Mouse (Mus musculus): ENCODE data around the gene Lsg1.

Gene Lsg1

DNA sequence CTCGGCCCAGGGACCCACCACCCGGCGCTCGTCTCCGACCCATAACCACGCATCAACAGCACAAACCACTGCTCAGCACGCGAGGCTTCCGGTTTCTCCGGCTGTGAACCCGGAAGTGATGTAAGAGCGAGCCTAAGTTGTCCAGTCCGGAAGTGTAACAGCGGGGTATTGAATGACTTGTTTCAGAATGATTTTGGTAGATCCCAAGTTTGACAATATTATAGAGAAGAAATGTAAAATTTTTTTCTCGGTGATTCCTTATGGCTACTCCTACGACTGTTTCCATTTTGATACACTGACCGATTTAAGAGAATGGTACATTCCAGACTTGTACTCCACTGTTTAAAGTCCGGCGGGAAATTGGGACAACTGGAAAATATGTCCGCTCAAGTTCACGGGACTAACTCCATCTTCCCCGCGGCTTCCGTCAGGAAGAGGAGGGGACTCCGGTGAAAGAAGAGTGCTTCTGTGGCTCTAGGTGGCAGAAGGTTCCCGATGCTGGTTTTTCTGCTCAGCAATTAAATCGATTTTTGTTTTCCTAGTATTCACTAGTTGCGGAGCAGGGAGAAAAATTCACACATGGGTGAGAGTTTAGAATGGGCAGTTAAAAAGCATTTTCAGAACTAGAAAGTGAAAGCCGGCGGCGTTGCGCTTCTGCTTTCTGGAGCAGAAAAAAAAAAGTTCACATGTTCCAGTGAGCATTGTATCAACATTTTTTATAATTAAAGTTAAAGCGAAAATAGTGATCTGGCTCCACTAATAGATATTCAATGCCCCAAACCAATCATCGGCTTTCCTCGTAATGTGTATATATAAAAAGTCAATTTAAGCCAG, at the start of gene Lsg1:
Lsg1 (minus strand) TSS at position 99 of the 834 bp plus-strand sequence.
- in situ Hi-C loops (cut with MseI, MboI) = no loop called here

DNA sequence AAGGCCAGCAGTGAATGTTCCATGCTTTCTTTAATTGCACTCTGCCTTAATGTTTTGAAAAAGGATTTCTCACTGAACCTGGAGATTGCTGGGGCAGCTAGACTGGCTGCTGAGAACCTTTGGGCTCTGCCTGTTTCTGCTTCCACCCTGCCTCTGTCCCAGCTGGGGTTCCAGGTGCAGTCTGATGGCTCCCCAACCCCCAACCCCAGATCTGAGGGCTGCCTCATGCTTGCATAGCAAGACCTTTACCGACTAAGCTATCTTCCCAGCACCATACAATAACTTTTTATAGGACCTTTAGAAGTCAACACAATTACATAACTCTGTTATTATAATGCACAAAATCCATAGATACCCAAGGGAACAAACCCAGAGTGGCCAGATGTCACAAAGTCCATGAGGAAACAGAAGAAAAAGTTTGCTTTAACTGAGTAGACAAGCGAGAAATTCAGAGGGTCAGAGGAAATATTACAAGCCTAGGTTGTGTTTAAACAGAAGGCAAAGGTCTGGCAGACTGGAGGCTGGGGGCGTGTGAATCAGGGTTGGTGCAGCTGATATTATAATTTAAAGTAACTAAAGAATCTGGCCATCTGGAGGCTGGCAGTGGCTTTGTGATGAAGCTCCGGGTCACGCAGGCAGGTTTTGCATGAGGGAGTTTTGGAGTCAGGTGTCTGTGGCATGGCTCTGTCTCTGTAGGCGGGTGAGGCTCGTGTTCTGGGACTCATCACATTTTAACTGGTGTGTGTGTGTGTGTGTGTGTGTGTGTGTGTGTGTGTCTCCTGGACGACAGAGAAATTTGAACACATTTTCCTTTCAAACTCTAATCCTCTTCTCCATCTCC, 46.7 kb upstream of the Lsg1 start:
- in situ Hi-C loops (cut with MseI, MboI) = no loop called here

DNA sequence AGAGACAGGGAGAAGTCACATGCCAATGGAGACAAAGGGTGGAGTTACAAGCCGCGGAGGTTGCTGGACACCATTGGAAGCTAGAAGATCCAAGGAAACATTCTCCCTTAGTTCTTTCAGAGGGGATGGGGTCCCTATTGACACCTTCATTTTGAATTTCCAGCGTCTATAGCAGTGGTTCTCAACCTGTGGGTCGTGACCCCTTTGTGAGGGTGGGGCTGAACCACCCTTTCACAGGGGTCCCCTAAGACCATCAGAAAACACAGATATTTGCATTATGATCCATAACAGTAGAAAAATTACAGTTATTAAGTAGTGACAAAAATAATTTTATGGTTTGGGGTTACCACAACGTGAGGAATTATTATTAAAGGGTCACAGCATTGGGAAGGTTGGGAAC, 42.1 kb upstream of the Lsg1 start:
- in situ Hi-C loops (cut with MseI, MboI) = no loop called here

DNA sequence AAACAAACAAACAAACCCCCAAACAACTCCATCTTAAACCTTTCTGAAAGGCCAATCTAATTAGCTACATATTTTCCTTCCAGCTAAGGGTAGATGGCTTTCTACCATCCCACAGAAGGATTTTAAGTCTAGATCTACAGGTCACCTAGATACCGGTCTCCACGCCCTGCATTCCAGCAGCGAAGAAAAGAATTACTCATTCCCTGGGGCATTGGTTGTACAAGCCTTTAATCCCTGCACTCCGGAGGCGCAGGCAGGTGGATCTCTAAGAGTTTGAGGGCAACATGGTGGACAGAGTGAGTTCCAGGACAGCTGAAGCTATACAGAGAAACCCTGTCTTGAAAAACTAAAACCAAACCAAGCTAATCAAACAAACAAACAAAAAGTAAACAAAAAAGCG, 41.0 kb upstream of the Lsg1 start:
- in situ Hi-C loops (cut with MseI, MboI) = no loop called here

DNA sequence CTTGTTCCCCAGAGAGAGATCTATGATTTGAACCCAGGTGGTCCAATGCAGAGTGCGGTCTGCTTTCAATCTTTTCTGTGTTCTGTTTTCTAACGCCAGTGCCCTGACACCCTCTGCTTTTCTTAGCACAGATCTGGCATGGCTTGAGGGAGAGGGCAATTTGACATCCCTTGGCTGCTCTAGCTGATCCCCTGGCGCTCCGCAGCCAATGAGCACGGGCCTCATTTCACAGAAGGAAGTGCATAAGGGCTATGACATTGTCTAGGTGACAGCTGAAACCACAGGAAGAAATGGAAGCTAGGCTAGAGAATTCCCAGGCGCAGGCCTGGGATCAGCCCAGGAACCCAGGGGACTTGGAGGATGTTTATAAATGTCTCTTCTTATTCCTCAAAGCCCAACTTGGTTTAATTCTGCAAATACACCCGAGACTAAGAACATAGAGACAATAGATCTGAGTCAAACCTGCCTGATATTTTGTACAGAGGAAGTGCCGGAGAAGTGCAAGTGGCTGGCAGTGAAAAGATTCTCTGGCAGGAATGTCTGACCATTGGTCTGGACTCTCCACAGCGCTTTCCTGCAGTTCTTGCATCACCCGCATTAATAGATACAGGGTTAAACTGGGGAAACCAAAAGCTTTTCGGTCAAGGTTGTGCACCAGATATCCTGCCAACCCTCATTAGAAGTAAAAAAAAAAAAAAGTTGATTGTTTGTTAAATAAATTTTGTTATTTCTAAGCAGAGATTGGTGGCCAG, 40.4 kb upstream of the Lsg1 start:
- in situ Hi-C loops (cut with MseI, MboI) = no loop called here

DNA sequence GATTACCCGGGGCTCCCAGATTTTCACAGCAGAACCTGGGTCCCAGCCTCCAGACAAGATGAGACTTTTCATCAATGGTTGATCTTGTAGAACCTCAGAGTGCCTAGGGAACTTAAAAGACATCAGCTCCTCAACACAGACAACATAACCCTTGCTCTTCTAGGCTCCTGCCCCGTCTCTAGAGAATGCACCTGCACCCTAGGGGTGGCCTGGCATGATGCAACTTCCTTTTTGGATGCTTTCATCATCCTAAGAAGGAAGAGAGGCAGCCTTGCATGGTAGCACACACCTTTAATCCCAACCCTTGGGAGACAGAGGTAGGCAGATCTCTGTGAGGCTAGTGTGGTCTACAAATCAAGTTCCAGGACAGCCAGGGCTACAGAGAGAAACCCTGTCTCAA, 37.2 kb upstream of the Lsg1 start:
- in situ Hi-C loops (cut with MseI, MboI) = no loop called here

DNA sequence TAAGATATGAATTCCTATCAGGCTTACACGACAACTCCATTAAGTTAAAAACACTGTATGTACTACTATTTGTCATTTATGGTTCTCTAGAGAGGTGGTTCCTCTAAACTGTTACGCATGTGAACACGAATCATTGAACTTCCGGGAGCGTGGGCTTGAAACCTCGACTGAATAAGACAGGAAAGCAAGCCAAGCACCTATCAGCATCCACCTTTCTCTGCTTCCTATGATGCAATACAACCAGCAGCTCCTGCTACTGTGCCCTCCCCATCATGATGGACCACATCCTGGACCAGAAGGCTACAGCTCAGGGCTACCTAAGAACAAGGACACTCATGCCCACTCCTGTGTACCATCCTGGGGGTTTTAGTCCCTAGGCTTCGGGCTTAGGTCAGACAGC, 36.3 kb upstream of the Lsg1 start:
- in situ Hi-C loops (cut with MseI, MboI) = no loop called here

DNA sequence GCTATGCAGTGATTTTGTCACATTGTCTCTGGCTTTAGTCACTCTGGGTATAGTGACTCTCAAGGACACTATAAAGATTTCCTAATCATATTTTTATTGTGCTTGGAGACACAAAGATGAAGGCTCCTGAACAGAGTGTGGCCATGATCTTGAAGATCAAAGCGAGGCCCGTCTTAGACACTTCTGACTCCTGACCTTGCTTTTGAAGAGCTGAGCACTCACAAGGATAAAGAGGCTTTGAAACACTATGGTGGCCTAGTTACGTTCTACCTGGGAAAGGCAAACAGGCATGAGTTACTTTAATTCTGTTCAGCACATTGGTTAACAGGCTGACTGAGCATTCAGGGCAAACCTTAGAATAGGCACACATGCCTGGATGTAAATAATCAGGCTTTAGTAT, 28.9 kb upstream of the Lsg1 start:
- in situ Hi-C loops (cut with MseI, MboI) = no loop called here

DNA sequence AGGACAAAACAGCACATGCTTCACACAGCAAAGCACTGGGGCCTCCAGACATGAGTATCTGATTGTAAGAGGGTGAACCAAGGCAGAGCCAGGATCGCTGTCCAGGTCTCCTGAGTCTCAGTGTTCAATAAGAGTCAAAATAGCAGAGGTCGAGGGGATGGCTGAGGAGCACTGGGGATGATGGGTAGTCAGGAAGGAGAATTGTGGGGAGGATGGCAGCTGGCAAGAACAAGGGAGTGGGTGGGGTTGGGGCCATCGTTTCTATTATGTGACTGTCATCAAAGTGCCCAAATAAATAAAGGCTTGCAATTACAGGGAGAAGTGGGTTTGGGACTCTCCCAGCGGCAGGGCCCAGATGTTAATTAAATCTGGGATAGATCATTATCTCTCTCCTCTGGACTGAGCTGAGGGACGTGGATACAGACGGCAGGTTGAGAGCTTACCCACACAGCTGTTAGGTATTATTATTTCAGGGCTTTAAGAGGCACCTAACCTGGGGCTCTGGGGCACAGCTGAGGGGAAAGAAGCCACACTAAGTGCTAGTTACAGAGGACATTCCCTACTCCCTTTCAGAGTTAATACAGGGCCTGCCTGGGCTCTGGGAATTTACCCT, 27.4 kb upstream of the Lsg1 start:
- in situ Hi-C loops (cut with MseI, MboI) = no loop called here

DNA sequence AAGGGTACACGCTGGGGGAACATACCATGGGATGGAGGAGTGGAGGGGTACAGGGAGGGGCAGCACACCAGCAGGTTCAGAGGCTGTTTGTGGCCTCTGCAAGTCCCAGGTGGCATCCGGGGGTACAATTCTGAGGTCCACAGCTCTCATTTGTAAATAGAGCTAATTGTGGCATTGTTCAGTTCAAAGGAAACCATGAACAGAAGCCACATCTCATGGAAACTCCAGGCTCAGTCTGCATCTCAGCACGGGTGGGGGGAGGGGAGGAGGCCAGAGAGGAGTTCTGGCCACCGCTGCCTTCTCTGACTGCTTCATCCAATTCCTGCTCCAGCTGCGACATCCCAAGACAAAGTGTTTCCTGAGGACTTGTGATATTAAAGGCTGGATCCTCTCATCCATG, 26.7 kb upstream of the Lsg1 start:
- in situ Hi-C loops (cut with MseI, MboI) = no loop called here

DNA sequence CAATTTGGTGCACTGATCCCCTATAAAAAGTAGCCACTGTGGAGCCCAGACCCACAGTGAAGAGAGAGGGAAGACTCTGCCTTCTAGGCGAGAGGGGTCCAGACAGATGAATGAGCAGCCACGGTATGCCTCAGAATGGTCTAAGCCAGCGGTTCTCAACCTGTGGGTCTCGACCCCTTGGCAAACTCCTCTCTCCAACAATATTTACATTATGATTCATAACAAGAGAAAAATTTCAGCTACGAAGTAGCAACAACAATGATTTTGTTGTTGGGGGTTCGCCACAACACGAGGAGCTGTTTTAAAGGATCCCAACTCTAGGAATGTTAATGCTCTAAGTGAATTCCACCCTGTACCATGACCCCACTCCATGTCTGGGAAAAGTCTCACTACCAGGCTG, 25.7 kb upstream of the Lsg1 start:
- in situ Hi-C loops (cut with MseI, MboI) = no loop called here

DNA sequence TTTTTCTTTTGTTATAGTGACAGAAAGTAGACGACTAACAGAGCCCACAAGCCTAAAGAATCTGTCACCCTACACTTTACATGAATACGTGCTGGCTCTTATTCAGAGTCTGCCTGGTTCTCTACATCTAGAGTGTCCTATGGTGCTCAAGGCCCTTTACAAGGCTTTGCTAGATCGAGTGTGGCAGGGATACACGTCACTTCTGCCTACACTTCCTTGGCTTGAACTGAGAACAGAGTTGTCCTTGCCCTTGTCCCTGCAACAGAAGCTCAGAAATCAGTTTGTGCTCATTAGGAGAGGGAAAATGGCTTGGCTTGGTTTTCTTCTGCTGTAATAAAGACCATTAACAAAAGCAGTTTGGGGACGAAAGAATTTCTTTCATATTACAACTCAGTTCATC, 23.9 kb upstream of the Lsg1 start:
- in situ Hi-C loops (cut with MseI, MboI) = no loop called here

DNA sequence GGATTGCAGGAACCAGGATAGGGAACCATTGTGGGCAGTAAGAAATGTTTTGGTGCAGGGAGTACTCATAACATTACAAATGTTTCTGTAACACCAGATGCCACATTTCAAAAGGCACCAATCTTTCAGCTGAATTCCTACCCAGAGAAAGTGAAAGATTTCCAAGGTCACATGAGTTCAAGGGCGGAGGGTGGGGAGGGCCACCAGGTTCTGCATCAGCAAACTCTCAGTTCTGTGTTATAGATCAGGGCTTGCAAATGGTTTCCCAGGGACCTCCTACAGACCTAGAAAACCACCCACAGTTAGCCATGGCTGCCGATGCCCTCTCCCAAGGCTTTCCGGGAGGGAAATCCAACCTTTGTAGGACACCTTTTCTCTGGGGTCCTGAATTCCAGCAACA, 20.5 kb upstream of the Lsg1 start:
- in situ Hi-C loops (cut with MseI, MboI) = no loop called here

DNA sequence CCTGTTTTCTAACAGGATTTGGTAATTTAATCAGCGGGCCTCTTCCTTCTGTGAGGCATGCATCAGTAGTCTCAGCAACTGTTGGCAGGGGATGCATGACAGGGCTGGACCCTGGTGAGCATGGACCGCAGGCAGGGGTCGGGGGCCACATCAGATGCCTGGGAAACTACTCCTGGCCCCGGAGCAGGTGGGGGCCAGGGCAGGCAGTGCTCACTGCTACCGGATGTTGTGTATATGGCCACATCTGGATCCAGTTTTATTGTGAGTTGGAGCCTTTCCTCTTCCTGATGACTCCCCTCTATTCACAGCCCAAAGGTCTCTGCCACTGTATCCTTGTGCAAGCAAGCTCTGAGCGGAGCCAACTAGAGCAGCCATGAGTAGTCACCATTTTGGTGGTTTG, 18.1 kb upstream of the Lsg1 start:
- in situ Hi-C loops (cut with MseI, MboI) = no loop called here

DNA sequence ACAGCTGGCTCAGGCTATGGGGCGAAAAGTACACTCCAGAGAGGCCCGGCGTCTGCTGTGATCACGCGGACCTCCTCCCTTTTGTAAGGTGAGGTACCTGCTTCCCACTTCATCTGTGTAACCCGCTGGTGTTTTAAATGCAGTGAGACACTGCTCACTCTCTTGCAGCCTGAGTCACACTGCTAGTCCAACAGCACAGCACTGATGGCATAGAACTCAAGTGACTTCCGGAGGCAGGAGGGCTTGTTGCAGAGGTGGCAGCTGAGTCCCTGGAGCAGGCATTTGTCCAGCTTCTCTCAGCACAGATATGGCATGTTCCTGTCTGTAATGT, 17.4 kb upstream of the Lsg1 start:
- in situ Hi-C loops (cut with MseI, MboI) = no loop called here

DNA sequence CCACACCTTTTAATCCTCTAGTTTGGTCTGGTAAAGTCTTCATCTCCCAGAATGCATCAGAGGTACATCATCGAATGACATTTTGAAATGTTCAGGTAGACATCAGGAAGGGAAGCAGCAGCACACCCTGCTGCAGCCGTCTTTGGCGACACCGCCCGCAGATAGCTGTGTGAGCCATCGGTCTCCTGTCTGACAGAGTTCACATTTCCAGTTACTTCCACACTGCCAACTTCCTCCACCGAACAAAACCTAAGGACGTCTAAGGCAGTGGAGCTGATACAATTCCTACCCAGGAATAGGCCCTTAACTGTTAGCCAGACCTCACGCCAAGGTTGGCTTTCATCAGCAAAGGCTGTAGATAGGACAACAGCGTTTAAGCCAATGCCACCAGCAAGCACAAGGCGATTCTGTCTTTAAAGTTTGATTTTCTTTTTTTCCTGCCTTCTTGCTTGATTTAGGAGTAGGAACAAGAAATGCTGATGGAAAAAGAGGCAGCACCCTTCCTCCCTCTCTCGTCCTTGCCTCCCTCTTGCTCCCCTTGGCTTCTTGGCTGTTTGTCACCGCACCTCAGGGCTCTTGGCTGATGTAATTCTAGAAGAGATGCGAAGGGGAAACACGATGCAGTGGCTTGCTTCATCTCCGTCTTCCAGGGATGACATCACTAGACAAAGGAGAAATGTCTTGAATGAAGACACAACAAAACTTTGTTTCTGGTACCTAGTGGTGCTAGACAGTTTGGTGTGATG, 16.8 kb upstream of the Lsg1 start:
- in situ Hi-C loops (cut with MseI, MboI) = no loop called here

DNA sequence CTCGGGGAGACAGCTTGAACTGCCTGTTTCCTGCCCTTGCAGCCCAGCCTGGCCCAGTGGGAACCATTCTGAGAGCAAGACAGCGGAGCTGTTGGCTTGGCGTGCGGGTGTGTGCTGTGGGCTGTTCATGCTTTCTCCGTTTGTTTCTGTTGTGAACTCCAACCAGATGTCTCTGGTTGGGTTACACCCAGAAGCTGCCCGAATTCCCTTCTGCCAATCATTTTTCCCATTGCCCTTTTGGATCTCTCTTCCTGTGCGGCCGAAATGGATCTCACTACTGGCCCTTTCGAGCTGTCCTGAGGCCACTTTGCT, 16.1 kb upstream of the Lsg1 start:
- in situ Hi-C loops (cut with MseI, MboI) = no loop called here

DNA sequence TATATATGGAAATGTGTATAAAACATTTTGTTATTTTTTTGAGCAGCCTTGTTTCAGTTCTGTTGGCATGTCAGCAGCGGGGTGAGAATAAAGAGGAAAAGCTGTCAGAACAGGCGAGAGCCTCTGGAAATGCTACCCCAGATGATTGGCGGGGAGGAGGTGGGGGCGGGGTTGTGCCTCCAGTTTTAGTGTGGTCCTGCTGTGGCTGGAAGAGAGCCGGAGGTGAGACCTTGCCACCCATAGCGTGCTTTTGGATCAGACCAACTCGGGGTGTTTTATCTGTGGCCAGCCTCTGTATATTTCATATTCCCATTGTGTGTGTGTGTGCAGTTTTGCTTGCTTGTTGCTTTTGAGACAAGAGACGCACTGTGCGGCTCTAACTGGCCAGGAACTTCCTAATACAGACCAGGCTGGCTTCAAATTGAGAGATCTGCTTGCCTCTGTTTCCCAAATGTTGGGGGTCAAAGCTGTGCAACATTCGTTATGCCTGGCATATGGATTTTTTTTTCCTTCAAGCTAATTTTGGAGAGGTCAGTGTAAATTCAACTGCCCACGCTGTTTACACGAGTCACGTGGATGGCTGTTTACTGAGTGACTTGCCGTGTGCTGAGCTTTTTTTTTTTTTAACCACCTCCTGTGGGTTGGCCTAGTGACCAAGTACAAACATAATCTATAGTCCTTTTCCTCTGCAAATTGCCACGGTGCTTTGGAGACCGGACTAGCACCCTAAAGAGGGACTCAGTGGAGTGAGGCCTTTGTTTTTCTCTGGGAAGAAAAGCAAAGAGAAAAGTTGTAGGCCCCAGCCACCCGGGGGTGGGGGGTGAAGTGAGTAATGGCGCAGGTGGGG, 15.5 kb upstream of the Lsg1 start:
- in situ Hi-C loops (cut with MseI, MboI) = no loop called here

DNA sequence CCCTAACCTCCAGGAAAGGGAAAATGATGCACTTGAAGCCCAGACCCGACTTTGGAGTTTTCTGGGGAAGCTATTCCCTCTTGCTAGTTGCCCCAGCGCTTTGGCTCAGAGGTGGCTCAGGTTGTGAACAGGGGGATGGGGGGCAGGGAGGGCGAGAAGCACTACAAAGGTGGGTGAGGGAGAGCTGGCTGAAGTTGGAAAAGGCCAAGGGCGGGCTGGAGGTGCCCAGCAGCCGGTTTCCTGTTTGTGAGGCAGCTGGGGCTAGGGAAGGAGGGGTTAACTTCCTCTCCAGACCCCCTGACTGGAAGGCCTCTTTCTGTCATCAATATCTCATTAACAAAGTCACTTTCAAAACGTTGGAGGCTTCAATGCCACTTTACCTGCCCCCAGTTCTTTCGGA, 14.6 kb upstream of the Lsg1 start:
- in situ Hi-C loops (cut with MseI, MboI) = no loop called here

DNA sequence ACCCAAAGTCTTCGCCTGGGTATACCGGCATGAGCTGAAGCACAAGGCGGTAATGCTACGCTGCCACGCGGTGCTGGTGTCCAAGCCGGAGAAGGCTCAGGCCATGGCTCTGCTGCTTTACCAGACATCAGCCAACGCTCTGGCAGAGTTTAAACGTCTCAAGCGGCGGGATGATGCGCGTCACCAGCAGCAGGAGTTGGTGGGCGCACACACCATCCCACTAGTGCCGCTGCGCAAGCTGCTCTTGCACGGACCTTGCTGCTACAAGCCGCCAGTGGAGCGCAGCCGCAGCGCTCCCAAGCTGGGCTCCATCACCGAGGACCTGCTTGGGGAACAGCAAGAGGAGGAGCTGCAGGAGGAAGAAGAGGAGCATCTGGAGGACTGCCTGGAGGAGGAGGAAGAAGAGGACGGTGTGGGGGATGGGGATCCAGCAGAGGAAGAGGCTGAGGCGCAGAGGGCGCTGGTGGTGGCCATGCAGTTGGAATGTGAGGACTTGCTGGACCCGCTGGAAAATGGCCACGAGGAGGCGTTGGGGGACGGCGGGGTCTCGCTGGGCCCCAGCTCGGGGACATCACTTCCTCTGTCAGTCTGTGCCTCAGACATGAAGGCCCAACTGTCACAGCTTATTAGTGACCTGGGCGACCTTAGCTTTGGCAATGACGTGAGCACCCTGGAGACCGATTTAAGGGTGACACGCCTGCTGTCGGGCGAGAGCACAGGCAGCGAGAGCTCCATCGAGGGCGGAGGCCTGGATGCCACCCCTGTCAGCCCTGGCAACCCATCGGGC, 13.8 kb upstream of the Lsg1 start:
- in situ Hi-C loops (cut with MseI, MboI) = no loop called here

Measured in mouse trophoblast stem cell (cell line).